Mouse (Mus musculus): ENCODE data around the gene Nup93. TPM values are rescaled to one million over a fixed set of nuclear protein-coding genes. Genes with fewer than 3 reads are reported as not detected.
A peak's percentile ranks its signal among the peaks of the same experiment; 100 is the strongest.

Gene Nup93
- polyA plus RNA-seq, 1 experiment from 2014 or later: 58.4 TPM

DNA sequence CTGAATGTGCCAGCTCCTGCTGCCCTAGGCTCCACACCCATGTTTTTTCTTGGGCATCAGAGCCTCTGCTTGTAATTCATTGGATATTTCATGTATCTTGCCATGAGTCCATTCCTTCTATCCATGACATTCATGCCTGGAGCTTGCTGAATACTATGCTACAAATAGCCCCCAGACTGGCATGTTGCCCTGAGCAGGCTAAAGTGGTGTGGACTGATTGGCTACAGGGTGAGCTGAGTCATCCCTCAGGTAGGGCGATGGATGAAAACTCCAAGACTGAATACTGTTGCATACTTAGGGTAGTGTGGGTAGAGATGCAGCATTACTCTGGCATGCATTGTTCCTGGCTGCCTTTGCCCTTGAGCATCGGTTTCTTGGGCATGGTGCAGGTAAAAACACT is 102.9 kb downstream of the Nup93 start:
- no peaks in the 10 kb centered on the region for H3K27me3 ChIP-seq (ENCODE audit: control insufficient read depth, insufficient read depth, low read length)
- WGBS: 97% methylated on average over 2 of the region's 2 CpGs
- no peak overlapping the region for H3K9ac ChIP-seq (replicated peaks; ENCODE audit: low read depth, low read length)
- H3K36me3 ChIP-seq (ENCODE audit: control insufficient read depth, insufficient read depth, low read length): peaks cover 17% of the 10 kb centered on the region
- no peak overlapping the region for H3K4me3 ChIP-seq (ENCODE audit: low read depth, low read length)
- H3K27ac ChIP-seq (ENCODE audit: low read depth, low read length): no peak overlapping the region
- H3K4me2 ChIP-seq (ENCODE audit: low read depth, low read length): no peak overlapping the region
- no peak for ATAC-seq (ENCODE audit: low read depth)
- H3K9me3 ChIP-seq (ENCODE audit: control insufficient read depth, low read length): no peaks in the 10 kb centered on the region
- no peaks in the 10 kb centered on the region for H3K4me1 ChIP-seq (ENCODE audit: control insufficient read depth, insufficient read depth, low read length)

DNA sequence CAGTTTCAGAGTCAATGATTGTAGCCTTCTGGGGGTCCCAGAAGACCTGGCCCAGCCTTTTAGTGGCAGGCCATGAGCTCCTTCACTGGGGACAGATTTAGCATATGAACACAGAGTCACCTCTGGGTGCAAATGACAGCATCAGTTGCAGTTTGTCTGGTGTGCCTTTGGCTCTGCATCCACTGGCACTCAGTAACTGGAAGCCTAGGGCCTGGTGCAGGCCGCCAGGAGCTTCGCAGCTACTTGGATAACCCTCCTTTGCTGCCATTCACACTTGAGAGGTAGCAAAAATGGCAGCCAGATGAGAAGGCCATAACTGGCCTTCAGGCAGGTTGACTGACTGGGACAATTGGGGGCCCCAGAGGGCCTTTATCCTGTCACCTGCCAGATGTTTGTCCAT is 103.3 kb downstream of the Nup93 start:
- Histone ChIP-seq H3K4me3 (ENCODE audit: low read depth, low read length) (no peak overlapping the region), H3K27ac (ENCODE audit: low read depth, low read length) (no peak overlapping the region), H3K9me3 (ENCODE audit: control insufficient read depth, low read length) (no peaks in the 10 kb centered on the region), H3K4me1 (ENCODE audit: control insufficient read depth, insufficient read depth, low read length) (no peaks in the 10 kb centered on the region), H3K36me3 (ENCODE audit: control insufficient read depth, insufficient read depth, low read length) (peaks cover 17% of the 10 kb centered on the region), H3K4me2 (ENCODE audit: low read depth, low read length) (no peak overlapping the region), H3K27me3 (ENCODE audit: control insufficient read depth, insufficient read depth, low read length) (no peaks in the 10 kb centered on the region), H3K9ac (replicated peaks; ENCODE audit: low read depth, low read length) (no peak overlapping the region)
- WGBS: 95% methylated on average over 2 of the region's 2 CpGs
- no peak for ATAC-seq (ENCODE audit: low read depth)

DNA sequence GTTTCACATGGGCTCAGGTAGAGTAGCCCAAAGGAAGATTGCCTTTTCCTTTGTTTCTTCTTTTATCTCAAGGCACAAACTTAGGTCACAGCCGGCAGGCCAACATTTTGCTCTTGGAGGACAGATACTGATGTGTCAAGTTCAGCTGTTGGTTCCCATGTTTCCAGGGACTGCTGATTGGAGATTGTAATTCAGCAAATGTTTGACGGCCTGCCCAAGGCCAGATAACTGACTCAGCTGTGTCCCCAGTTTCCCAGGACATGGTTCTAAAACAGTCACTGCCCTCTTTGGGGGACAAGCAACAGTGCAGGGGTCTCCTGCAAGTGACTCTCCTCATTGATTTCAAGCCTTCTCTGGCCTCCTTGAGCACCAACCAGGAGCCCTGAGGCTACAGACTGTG is 105.7 kb downstream of the Nup93 start:
- H3K27me3 ChIP-seq (ENCODE audit: control insufficient read depth, insufficient read depth, low read length): no peaks in the 10 kb centered on the region
- H3K36me3 ChIP-seq (ENCODE audit: control insufficient read depth, insufficient read depth, low read length): peaks cover 13% of the 10 kb centered on the region
- H3K4me3 ChIP-seq (ENCODE audit: low read depth, low read length): no peak overlapping the region
- no peak overlapping the region for H3K27ac ChIP-seq (ENCODE audit: low read depth, low read length)
- H3K9ac ChIP-seq (replicated peaks; ENCODE audit: low read depth, low read length): no peak overlapping the region
- WGBS: 80% methylated on average over 2 of the region's 2 CpGs
- H3K4me2 ChIP-seq (ENCODE audit: low read depth, low read length): no peak overlapping the region
- no peaks in the 10 kb centered on the region for H3K4me1 ChIP-seq (ENCODE audit: control insufficient read depth, insufficient read depth, low read length)
- H3K9me3 ChIP-seq (ENCODE audit: control insufficient read depth, low read length): no peaks in the 10 kb centered on the region
- no peak for ATAC-seq (ENCODE audit: low read depth)

DNA sequence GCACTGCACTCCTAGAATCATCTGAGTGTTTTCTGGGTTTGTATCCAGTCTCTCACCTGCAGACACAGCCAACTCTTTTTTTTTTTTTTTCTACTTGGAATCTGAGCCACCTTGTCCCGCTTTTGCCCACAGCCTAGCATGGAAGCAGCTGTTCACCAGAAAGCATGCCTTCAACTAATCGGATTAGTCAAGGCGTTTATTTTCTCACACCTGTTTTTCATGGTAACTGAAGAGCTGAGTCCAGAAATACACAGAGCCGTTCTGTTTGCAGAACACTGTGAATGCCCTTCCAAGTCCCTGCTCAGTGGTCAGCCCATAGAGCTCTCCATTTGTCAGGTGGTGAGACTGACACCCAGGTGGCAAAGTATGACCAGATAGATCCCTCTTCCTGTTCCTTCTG is 107.7 kb downstream of the Nup93 start:
- H3K4me2 ChIP-seq (ENCODE audit: low read depth, low read length): no peak overlapping the region
- peaks cover 13% of the 10 kb centered on the region for H3K36me3 ChIP-seq (ENCODE audit: control insufficient read depth, insufficient read depth, low read length)
- ATAC-seq (ENCODE audit: low read depth): no peak
- no peaks in the 10 kb centered on the region for H3K9me3 ChIP-seq (ENCODE audit: control insufficient read depth, low read length)
- H3K4me3 ChIP-seq (ENCODE audit: low read depth, low read length): no peak overlapping the region
- no peaks in the 10 kb centered on the region for H3K27me3 ChIP-seq (ENCODE audit: control insufficient read depth, insufficient read depth, low read length)
- no peaks in the 10 kb centered on the region for H3K4me1 ChIP-seq (ENCODE audit: control insufficient read depth, insufficient read depth, low read length)
- H3K27ac ChIP-seq (ENCODE audit: low read depth, low read length): no peak overlapping the region
- H3K9ac ChIP-seq (replicated peaks; ENCODE audit: low read depth, low read length): no peak overlapping the region
- 78% methylated on average over 4 of the region's 4 CpGs for WGBS

DNA sequence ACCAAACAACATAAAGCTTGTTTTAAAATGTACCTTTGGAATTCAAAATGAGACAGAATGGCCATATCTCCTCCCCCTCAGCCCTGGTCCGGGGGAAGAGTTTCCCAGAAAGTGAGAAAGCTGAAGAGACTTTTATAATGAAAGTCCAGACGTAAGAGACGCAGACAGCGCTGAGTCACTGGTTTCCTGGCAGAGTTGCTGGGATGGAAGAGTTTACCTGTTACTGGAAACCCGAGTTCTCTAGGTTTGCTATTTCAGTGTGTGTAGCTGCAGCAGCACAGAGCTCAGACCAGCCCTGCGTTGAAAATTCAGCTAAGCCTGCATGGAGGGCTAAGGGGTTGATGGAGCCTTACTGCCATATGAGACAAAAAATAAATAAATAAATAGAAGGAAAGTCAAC is 108.7 kb downstream of the Nup93 start:
- Histone ChIP-seq H3K4me2 (ENCODE audit: low read depth, low read length) (no peak overlapping the region), H3K27me3 (ENCODE audit: control insufficient read depth, insufficient read depth, low read length) (no peaks in the 10 kb centered on the region), H3K36me3 (ENCODE audit: control insufficient read depth, insufficient read depth, low read length) (peaks cover 13% of the 10 kb centered on the region), H3K9me3 (ENCODE audit: control insufficient read depth, low read length) (no peaks in the 10 kb centered on the region), H3K27ac (ENCODE audit: low read depth, low read length) (no peak overlapping the region), H3K9ac (replicated peaks; ENCODE audit: low read depth, low read length) (no peak overlapping the region), H3K4me1 (ENCODE audit: control insufficient read depth, insufficient read depth, low read length) (no peaks in the 10 kb centered on the region), H3K4me3 (ENCODE audit: low read depth, low read length) (no peak overlapping the region)
- no peak for ATAC-seq (ENCODE audit: low read depth)
- WGBS: 90% methylated on average over 6 of the region's 6 CpGs

DNA sequence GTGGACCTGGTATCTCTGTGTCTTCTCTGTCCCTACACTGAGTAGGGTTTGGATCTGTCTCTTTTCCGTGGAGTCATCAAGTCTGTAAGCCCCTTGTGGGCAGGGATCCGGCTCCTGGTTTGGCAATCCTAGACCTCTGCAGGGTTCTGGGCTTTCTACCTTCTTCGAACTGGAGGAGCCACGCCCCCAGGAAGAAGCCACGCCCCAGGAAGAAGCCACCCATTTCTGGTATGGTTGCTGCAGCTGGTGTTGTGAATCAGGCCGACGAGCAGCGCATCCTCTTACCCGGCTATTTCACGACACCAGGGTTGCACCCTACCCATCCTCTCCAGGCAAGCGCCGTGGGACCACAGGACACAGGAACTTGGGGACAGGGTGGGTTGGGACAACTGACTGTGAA is 109.7 kb downstream of the Nup93 start:
- Histone ChIP-seq H3K27me3 (ENCODE audit: control insufficient read depth, insufficient read depth, low read length) (no peaks in the 10 kb centered on the region), H3K4me3 (ENCODE audit: low read depth, low read length) (no peak overlapping the region), H3K36me3 (ENCODE audit: control insufficient read depth, insufficient read depth, low read length) (peaks cover 5% of the 10 kb centered on the region), H3K4me2 (ENCODE audit: low read depth, low read length) (no peak overlapping the region), H3K4me1 (ENCODE audit: control insufficient read depth, insufficient read depth, low read length) (no peaks in the 10 kb centered on the region), H3K9me3 (ENCODE audit: control insufficient read depth, low read length) (no peaks in the 10 kb centered on the region), H3K27ac (ENCODE audit: low read depth, low read length) (no peak overlapping the region), H3K9ac (replicated peaks; ENCODE audit: low read depth, low read length) (no peak overlapping the region)
- 55% methylated on average over 12 of the region's 12 CpGs for WGBS
- ATAC-seq (ENCODE audit: low read depth): no peak

DNA sequence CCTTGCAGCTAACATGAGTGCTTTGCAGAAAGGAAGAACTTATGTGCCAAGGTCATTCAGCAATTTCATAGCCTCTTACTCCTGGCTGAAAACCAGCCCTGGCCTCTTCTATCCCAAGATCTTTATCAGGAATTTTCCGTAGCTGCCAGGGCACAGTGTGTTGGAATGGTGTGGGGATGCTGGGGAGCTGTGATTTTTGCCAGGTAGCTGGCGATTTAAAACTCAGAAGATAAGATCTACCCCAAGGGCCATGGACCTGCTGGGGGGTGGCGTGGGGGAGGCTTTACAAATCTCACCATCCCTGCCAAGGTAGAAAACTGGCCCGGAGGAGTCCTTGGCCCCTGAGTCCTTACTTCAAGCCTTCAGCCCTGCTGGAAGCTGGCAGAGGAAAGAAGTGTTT is 111.7 kb downstream of the Nup93 start:
- no peak for ATAC-seq (ENCODE audit: low read depth)
- Histone ChIP-seq H3K27ac (ENCODE audit: low read depth, low read length) (no peak overlapping the region), H3K27me3 (ENCODE audit: control insufficient read depth, insufficient read depth, low read length) (no peaks in the 10 kb centered on the region), H3K4me2 (ENCODE audit: low read depth, low read length) (no peak overlapping the region), H3K9me3 (ENCODE audit: control insufficient read depth, low read length) (no peaks in the 10 kb centered on the region), H3K4me3 (ENCODE audit: low read depth, low read length) (no peak overlapping the region), H3K4me1 (ENCODE audit: control insufficient read depth, insufficient read depth, low read length) (no peaks in the 10 kb centered on the region), H3K9ac (replicated peaks; ENCODE audit: low read depth, low read length) (no peak overlapping the region), H3K36me3 (ENCODE audit: control insufficient read depth, insufficient read depth, low read length) (peaks cover 4% of the 10 kb centered on the region)
- 86% methylated on average over 4 of the region's 4 CpGs for WGBS

DNA sequence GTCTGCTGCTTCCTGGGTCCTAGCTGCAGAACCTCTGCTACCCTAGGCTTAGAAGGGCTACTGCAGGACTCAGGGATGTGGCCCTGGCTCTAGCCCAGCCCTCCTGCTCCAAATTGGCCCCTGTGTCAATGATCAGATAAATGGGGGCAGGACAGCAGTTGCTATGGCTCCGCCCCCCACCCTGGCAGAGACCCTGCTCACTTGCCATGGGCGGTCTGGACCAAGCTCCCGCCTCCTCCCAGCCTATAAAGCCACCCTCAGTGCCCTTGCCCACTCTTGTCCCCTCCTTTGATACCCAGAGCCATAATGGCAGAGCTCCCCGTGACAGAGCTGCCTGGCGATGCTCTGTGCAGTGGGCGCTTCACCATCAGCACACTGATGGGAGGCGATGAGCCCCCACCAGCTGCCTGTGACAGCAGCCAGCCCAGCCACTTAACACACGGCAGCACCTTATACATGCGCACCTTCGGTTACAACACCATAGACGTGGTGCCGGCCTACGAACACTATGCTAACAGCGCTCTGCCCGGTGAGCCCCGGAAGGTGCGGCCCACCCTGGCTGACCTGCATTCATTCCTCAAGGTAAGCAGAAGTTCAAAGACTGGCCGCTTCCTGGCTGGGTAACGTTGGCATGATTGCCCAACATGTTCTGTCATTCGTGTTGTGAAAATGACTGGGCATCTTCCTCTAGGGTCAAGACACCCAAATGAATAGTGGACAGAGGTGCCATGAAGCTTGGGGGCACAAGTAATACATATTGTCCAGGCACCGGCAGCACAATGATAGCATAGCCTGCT is 114.8 kb downstream of the Nup93 start, which contains the start of gene Slc12a3:
TSS of gene Slc12a3 (plus strand) at position 270 of the 797 bp plus-strand sequence.
- Histone ChIP-seq H3K27me3 (ENCODE audit: control insufficient read depth, insufficient read depth, low read length) (no peaks in the 10 kb centered on the region), H3K9ac (replicated peaks; ENCODE audit: low read depth, low read length) (no peak within 1 kb of the TSS), H3K27ac (ENCODE audit: low read depth, low read length) (no peak within 1 kb of the TSS), H3K4me2 (ENCODE audit: low read depth, low read length) (no peak within 1 kb of the TSS), H3K36me3 (ENCODE audit: control insufficient read depth, insufficient read depth, low read length) (peaks cover 2% of the 10 kb centered on the region; the same call in 1 of the 2 replicates), H3K9me3 (ENCODE audit: control insufficient read depth, low read length) (no peaks in the 10 kb centered on the region), H3K4me1 (ENCODE audit: control insufficient read depth, insufficient read depth, low read length) (no peaks in the 10 kb centered on the region), H3K4me3 (ENCODE audit: low read depth, low read length) (no peak within 1 kb of the TSS)
- 82% methylated on average over 21 of the region's 21 CpGs for WGBS
- no peak for ATAC-seq (ENCODE audit: low read depth)

DNA sequence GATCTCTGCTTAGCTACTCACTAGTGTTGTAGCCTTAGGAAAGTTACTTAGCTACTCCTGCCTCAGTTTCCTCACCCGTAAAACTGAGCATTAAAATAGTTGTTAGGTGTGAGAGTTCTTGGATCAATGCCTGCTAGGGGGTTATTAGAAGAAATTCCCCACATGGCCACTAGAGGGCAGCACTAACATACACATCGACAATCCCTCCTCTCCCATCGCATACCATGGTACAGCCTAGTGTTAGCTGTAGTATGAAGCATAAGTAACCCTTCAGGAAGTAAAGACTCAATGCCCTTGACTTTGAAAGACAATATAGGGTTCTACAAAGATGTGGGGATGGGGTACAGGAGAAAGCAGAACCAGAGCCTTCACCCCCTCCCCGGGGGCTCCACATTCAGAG is 116.4 kb downstream of the Nup93 start:
- no peaks in the 10 kb centered on the region for H3K27me3 ChIP-seq (ENCODE audit: control insufficient read depth, insufficient read depth, low read length)
- H3K4me2 ChIP-seq (ENCODE audit: low read depth, low read length): no peak overlapping the region
- H3K4me3 ChIP-seq (ENCODE audit: low read depth, low read length): no peak overlapping the region
- no peak overlapping the region for H3K27ac ChIP-seq (ENCODE audit: low read depth, low read length)
- WGBS: 36% methylated on average over 4 of the region's 4 CpGs
- no peaks in the 10 kb centered on the region for H3K9me3 ChIP-seq (ENCODE audit: control insufficient read depth, low read length)
- ATAC-seq (ENCODE audit: low read depth): peak; percentile 67; the same call in 1 of the 2 replicates
- H3K4me1 ChIP-seq (ENCODE audit: control insufficient read depth, insufficient read depth, low read length): no peaks in the 10 kb centered on the region
- H3K36me3 ChIP-seq (ENCODE audit: control insufficient read depth, insufficient read depth, low read length): no peaks in the 10 kb centered on the region
- no peak overlapping the region for H3K9ac ChIP-seq (replicated peaks; ENCODE audit: low read depth, low read length)

Data from neural tube, embryonic 14.5 days (tissue).